Mouse (Mus musculus) midbrain, embryonic 14.5 days (tissue): Measurements from ENCODE around the gene Shisal2a. TPM values are rescaled to one million over a fixed set of nuclear protein-coding genes. Genes with fewer than 3 reads are reported as not detected.
A peak's percentile ranks its signal among the peaks of the same experiment; 100 is the strongest.

Experiments
- ATAC-seq: fragments of 200-750 bp; cut with Nextera tagmentation; 2 replicates; pipeline ENCODE4 v1.8.0; 2017; ENCODE audit warnings: moderate number of reproducible peaks, moderate library complexity; ENCODE audit not compliant: low FRiP score, low TSS enrichment
- DNase-seq: peaks from one replicate; pipeline ENCODE4 v3.0.0-alpha.2; 2015
- H3K27ac ChIP-seq: fragments of 300-500 bp; sonication (generic); replicated peaks from 2 replicates; pipeline ENCODE4 v1.5.1; 2014; ENCODE audit warnings: mild to moderate bottlenecking, low read depth, low read length, moderate library complexity
- H3K27me3 ChIP-seq: fragments of 300-500 bp; sonication (generic); 2 replicates; pipeline ENCODE4 v1.6.1; 2014; ENCODE audit warnings: low read length, control low read depth, mixed read lengths; ENCODE audit not compliant: control insufficient read depth, insufficient read depth
- H3K36me3 ChIP-seq: fragments of 300-500 bp; sonication (generic); 2 replicates; pipeline ENCODE4 v1.6.1; 2014; ENCODE audit warnings: low read length, control low read depth; ENCODE audit not compliant: control insufficient read depth, insufficient read depth
- H3K4me1 ChIP-seq: fragments of 300-500 bp; sonication (generic); 2 replicates; pipeline ENCODE4 v1.6.1; 2014; ENCODE audit warnings: mild to moderate bottlenecking, antibody characterized with exemption, low read length, control low read depth; ENCODE audit not compliant: control insufficient read depth, insufficient read depth
- H3K4me2 ChIP-seq: fragments of 300-500 bp; sonication (generic); 2 replicates; pipeline ENCODE4 v1.6.1; 2014; ENCODE audit warnings: mild to moderate bottlenecking, low read length, moderate library complexity
- H3K4me3 ChIP-seq: fragments of 300-500 bp; sonication (generic); replicated peaks from 2 replicates; pipeline ENCODE4 v1.5.1; 2014; ENCODE audit warnings: low read depth, low read length
- H3K9ac ChIP-seq: fragments of 300-500 bp; sonication (generic); replicated peaks from 2 replicates; pipeline ENCODE4 v1.6.1; 2014; ENCODE audit warnings: mild to moderate bottlenecking, low read length, moderate library complexity
- H3K9me3 ChIP-seq: fragments of 300-500 bp; sonication (generic); 2 replicates; pipeline ENCODE4 v1.6.1; 2016; ENCODE audit warnings: low read length, control low read depth, mixed read lengths; ENCODE audit not compliant: control insufficient read depth
- WGBS: fragments of 180-500 bp; shearing (Covaris S2); extraction: QIAGEN DNeasy Blood & Tissue Kit; methylation state at CpG from one replicate; pipeline ENCODE4 v1.1.7; 2014; 5-methylcytosine and 5-hydroxymethylcytosine counted together
- polyA plus RNA-seq: library from polyadenylated mRNA; unstranded; fragments of >200 nt; fragmentation: Nextera tagmentation; extraction: Ambion mirVana; gene quantifications from 2 replicates; pipeline ENCODE4 v1.2.1, GENCODE M21; 2014

Shisal2a gene
- polyA plus RNA-seq, 1 experiment from 2014 or later: 4.9 TPM

DNA sequence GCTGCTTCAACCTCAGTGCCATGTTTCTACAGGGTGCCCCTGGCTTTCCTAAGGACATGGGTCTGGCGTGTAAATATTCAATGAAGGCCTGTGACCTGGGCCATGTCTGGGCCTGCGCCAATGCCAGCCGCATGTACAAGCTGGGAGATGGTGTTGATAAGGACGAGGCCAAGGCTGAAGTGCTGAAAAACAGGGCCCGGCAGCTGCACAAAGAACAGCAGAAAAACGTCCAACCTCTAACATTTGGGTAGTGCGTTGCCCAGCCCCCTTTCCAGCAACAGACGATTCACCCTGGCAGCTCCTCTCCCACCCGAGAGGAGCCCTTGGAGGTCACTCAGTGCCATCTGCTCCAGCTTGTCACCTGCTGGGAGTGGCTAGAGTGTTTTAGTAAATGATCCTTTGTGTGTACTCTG is 44.8 kb downstream of the Shisal2a start:
- H3K4me1 ChIP-seq: no peaks in the 10 kb centered on the region
- no peak for DNase-seq
- H3K4me2 ChIP-seq: no peak overlapping the region
- no peaks in the 10 kb centered on the region for H3K9me3 ChIP-seq
- no peak overlapping the region for H3K4me3 ChIP-seq
- H3K9ac ChIP-seq: no peak overlapping the region
- no peaks in the 10 kb centered on the region for H3K27me3 ChIP-seq
- no peak overlapping the region for H3K27ac ChIP-seq
- no peak for ATAC-seq
- 69% methylated on average over 9 of the region's 9 CpGs for WGBS
- peaks cover 29% of the 10 kb centered on the region for H3K36me3 ChIP-seq

DNA sequence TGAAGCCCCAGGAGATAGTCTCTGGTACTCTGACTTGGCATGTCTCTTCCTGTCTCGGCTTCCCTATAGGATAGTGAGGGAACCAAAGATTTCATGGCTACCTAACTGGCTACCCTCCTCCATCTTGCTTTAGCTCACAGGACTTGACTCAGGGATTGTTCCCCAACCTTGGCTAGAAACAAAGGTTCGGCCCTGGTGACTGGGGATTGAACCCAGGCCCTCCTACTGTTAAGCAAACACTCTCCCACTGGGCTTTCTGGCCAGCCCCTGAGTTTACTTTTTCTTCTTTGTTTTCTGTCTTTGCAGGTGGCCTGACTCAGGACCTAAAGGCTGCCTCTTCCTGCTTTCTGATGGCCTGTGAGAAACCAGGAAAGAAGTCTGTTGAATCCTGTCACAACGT is 45.3 kb downstream of the Shisal2a start:
- H3K27ac ChIP-seq: no peak overlapping the region
- ATAC-seq: no peak
- H3K9me3 ChIP-seq: no peaks in the 10 kb centered on the region
- H3K4me3 ChIP-seq: no peak overlapping the region
- DNase-seq: no peak
- 33% methylated on average over 3 of the region's 3 CpGs for WGBS
- no peaks in the 10 kb centered on the region for H3K27me3 ChIP-seq
- H3K9ac ChIP-seq: no peak overlapping the region
- H3K4me1 ChIP-seq: no peaks in the 10 kb centered on the region
- H3K36me3 ChIP-seq: peaks cover 33% of the 10 kb centered on the region
- no peak overlapping the region for H3K4me2 ChIP-seq

DNA sequence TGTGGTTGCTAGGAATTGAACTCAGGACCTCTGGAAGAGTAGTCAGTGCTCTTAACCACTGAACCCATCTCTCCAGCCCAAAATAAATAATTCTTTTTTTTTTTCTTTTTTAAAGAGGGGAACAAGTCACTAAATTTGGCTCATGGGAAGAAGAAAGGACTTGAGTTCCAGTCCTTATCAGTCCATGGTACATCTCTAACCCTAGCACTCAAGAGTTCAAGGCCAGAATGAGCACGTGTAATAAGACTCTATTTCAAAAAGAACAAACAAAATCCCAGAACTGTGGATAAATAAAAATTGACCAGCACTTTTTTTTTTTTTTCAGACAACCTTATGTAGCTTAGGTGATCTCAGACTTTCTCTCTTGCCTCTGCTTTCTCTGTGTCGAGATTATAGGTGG is 46.4 kb downstream of the Shisal2a start:
- ATAC-seq (no peak), DNase-seq (no peak)
- Histone ChIP-seq H3K9me3 (no peaks in the 10 kb centered on the region), H3K4me3 (no peak overlapping the region), H3K4me1 (no peaks in the 10 kb centered on the region), H3K36me3 (peaks cover 38% of the 10 kb centered on the region), H3K27ac (no peak overlapping the region), H3K9ac (no peak overlapping the region), H3K4me2 (no peak overlapping the region), H3K27me3 (no peaks in the 10 kb centered on the region)
- 86% methylated on average over 2 of the region's 2 CpGs for WGBS

DNA sequence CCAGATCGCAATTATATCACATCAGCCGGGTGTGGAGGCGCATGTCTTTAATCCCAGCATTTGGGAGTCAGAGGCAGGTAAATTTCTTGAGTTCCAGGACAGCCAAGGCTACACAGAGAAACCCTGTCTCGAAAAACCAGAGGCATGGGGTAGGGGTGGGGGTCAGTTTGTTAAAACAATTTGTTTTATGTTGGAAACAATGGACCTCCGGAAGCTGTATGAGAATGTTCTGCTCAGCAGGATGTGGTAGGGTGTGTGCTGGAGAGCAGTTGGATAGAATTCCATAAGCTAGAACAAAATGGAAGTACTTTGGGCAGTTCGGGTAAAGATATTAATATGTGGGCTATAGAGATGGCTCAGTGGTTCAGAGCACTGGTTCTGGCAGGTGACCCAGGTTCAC is 47.7 kb downstream of the Shisal2a start:
- Histone ChIP-seq H3K36me3 (peaks cover 38% of the 10 kb centered on the region), H3K4me3 (no peak overlapping the region), H3K9me3 (no peaks in the 10 kb centered on the region), H3K9ac (no peak overlapping the region), H3K4me1 (no peaks in the 10 kb centered on the region), H3K27ac (no peak overlapping the region), H3K4me2 (no peak overlapping the region), H3K27me3 (no peaks in the 10 kb centered on the region)
- DNase-seq: no peak
- ATAC-seq: no peak
- WGBS: 91% methylated on average over 6 of the region's 6 CpGs

DNA sequence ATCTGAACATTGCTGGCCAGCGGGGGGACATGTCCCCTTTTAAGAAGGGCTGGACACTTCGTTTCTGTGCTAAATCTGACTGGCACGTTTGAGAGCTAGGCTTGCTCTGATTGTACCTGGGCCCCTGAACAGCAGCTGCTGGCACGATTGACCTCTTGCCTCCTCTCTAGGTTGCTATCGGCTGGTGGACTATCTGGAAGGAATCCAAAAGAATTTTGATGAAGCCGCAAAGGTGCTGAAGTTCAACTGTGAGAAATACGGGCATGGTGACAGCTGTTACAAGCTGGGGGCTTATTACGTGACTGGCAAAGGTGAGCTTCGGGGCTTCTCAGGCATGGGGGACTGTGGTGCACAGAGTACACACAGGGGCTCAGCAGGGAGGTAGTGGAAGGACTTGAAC is 51.1 kb downstream of the Shisal2a start:
- 89% methylated on average over 9 of the region's 9 CpGs for WGBS
- Histone ChIP-seq H3K4me1 (peaks cover 6% of the 10 kb centered on the region; the same call in 1 of the 2 replicates), H3K27ac (no peak overlapping the region), H3K27me3 (no peaks in the 10 kb centered on the region), H3K4me3 (no peak overlapping the region), H3K9ac (no peak overlapping the region), H3K4me2 (no peak overlapping the region), H3K36me3 (peaks cover 29% of the 10 kb centered on the region), H3K9me3 (no peaks in the 10 kb centered on the region)
- ATAC-seq (no peak), DNase-seq (no peak)

DNA sequence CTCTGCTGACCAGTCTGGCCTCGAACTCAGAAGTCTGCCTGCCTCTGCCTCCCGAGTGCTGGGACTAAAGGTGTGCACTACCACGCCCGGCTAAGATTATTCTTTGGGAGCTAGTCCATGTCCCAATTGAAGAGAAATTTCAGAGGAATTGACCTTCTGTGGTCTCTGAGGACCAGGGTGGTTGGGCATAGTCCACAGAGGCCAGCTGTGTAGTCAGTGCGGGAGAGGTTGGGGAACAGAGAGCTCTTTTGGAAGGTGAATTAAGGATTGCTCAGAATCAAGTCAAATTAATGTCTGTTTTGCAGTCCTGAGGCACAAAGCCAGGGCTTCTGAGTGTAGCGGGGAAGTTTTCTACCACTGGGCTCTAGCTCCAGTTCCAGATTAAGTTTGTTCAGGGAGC is 53.3 kb downstream of the Shisal2a start:
- Histone ChIP-seq H3K4me1 (peaks cover 6% of the 10 kb centered on the region; the same call in 1 of the 2 replicates), H3K27me3 (no peaks in the 10 kb centered on the region), H3K4me2 (no peak overlapping the region), H3K27ac (no peak overlapping the region), H3K9ac (no peak overlapping the region), H3K9me3 (no peaks in the 10 kb centered on the region), H3K36me3 (peaks cover 19% of the 10 kb centered on the region), H3K4me3 (no peak overlapping the region)
- ATAC-seq (no peak), DNase-seq (no peak)
- 97% methylated on average over 6 of the region's 6 CpGs for WGBS

DNA sequence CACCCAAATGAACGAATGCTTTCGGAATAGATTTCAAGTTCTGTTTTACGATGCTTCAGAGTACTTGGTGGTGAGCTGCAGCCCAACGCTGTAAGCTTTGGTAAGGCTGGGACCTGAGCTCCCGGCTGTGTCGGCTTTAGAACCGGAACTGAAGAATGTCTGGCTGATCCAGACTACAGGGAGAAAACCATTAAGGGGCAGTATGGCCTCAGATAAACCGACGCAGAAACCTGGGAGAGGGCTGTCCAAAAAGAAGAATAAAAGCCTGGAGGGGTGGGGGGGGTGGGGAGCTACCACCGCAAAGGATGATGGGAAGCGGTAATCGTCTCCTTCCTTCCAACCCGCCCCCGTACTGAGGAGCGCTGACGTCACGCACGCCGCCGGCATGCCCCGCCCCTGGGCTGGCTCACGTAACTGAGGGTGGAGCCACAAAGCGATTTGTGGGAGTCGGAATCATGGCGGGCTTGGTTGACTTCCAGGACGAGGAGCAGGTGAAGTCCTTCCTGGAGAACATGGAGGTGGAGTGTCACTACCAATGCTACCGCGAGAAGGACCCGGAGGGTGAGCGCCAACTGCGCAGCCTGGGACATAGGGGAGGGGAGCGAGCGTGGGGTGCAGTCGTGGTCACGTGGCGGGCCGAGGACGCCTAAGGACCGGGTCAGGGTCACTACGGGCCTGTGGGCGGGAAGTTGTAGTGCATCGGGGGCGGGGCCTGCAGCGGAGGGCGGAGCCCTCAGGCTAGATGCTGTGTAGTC is 55.2 kb downstream of the Shisal2a start, which contains the start of gene Coa7:
Coa7 (plus strand) TSS at position 411 of the 755 bp plus-strand sequence.
- WGBS: under 1% methylated on average over 45 of the region's 45 CpGs

DNA sequence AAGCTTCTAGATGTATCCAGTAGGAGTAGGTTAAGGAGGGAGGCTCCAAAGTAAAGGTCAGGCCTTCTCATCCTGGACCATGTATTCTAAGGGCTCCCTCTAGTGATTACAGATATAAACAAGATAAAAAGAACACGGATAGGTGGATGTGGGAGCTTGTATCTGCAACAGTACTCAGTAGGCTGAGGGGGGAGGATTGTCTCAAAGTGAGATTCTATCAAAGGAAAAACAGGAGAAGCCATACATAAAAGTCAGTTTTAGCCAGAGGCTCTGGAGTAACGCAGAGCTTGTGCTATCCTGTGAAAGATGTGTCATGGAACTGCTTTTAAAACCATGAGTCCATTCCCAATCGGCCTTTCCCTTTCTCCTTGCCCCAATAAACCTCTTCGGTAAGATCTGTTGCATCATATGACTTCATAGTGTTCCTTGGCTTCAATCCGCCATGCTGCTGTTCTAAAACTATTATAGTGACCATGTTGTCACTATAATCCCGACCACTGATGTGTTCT is 56.0 kb downstream of the Shisal2a start:
- peaks cover 10% of the 10 kb centered on the region; the same call in 1 of the 2 replicates for H3K36me3 ChIP-seq
- peak overlapping the region; percentile 96 for H3K27ac ChIP-seq
- no peaks in the 10 kb centered on the region for H3K27me3 ChIP-seq
- H3K9me3 ChIP-seq: no peaks in the 10 kb centered on the region
- ATAC-seq (0 out of 2 replicates have a peak, but pooled peaks have one; percentile 12), DNase-seq (peak; percentile 73)
- peak overlapping the region; percentile 72 for H3K9ac ChIP-seq
- H3K4me1 ChIP-seq: peaks cover 6% of the 10 kb centered on the region; the same call in 1 of the 2 replicates
- H3K4me2 ChIP-seq: peak overlapping the region; percentile 69
- H3K4me3 ChIP-seq: peak overlapping the region; percentile 67
- WGBS: 34% methylated on average over 6 of the region's 6 CpGs

More for the DNA sequence above, 55.2 kb downstream of the Shisal2a start, which contains the start of gene Coa7:
- peak; percentile 95 for ATAC-seq
- peak; percentile 99 for DNase-seq
- H3K4me1 ChIP-seq: peaks cover 6% of the 10 kb centered on the region; the same call in 1 of the 2 replicates
- no peaks in the 10 kb centered on the region for H3K9me3 ChIP-seq
- H3K4me3 ChIP-seq: peak within 1 kb of the TSS; percentile 67
- peak within 1 kb of the TSS; percentile 69 for H3K4me2 ChIP-seq
- H3K9ac ChIP-seq: peak within 1 kb of the TSS; percentile 72
- H3K36me3 ChIP-seq: peaks cover 11% of the 10 kb centered on the region; the same call in 1 of the 2 replicates
- H3K27ac ChIP-seq: peak within 1 kb of the TSS; percentile 96
- H3K27me3 ChIP-seq: no peaks in the 10 kb centered on the region

DNA sequence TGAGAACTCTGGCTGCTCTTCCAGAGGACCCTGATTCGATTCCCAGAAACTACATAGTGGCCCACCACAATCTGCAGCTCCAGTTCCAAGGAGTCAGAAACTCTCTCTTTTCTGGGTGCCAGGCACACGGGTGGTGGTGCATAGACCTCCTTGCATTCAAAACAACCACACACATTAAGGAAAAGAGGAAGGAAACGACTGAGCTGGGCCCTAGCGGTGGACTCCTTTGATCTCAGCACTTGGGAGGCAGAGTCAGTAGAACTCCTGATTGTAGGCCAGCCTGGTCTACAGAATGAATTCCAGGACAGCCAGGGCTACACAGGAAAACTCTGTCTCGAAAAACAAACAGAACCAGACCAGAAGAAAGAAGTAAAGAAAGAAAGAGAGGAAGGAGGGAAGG is 59.6 kb downstream of the Shisal2a start:
- Histone ChIP-seq H3K4me3 (no peak overlapping the region), H3K27me3 (no peaks in the 10 kb centered on the region), H3K9ac (no peak overlapping the region), H3K4me1 (peaks cover 2% of the 10 kb centered on the region; the same call in 1 of the 2 replicates), H3K4me2 (no peak overlapping the region), H3K9me3 (no peaks in the 10 kb centered on the region), H3K27ac (no peak overlapping the region), H3K36me3 (no peaks in the 10 kb centered on the region)
- DNase-seq: no peak
- ATAC-seq: no peak
- 72% methylated on average over 5 of the region's 5 CpGs for WGBS
